Mouse (Mus musculus): Measurements from ENCODE around the gene Pla2r1. TPM values are rescaled to one million over a fixed set of nuclear protein-coding genes. Genes with fewer than 3 reads are reported as not detected.

Pla2r1 gene
- 2.0 and 2.3 TPM in 2 replicates for total RNA-seq (2021)
- long read RNA-seq, experiment 1 = 0 reads
- long read RNA-seq, experiment 2, full-length matches to known transcripts = 1 of 1 reads
- long read RNA-seq, experiment 2, partial matches to known transcripts = 0 of 1 reads
- long read RNA-seq, experiment 2, other reads (novel, unspliced or antisense) = 0 of 1 reads

DNA sequence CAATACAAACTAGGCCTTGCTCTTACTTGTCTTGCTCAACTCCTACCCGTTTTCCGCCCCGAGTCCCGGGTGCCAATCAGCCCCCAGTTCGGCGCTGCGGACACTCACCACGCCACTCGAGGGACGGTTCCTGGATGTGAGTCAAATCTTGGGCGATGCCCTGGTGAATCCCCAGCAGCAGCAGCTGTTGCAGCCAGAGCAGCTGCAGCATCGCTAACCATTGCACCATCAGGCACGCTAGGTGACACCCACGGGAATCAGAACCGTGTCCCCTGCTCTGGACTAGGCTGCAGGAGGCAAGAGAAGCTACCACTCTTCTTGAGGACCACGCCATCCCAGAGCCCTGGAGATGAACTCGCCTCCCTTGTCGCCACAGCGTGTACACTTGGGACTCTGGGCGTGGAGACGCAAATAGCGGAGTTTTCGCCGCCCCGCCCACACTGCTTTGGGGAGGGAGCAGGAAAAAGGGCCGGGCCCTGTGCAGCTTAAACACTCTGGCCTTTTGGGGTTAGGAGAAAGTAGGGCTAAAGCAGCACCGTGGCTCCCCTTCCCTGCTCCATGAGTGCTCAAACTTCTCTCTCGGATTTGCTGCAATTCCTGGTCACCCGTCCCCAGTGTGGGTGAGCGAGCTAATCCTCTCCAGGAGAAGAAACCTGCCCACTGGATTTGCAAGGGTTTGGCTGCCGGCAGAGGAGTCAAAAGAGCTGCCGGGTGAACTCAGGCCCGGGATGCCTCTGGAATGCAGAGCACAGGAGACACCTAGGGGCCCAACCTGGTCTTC, at the start of gene Pla2r1:
Pla2r1 (minus strand) TSS at position 407 of the 781 bp plus-strand sequence.
- DNase-seq = peak; percentile 76

DNA sequence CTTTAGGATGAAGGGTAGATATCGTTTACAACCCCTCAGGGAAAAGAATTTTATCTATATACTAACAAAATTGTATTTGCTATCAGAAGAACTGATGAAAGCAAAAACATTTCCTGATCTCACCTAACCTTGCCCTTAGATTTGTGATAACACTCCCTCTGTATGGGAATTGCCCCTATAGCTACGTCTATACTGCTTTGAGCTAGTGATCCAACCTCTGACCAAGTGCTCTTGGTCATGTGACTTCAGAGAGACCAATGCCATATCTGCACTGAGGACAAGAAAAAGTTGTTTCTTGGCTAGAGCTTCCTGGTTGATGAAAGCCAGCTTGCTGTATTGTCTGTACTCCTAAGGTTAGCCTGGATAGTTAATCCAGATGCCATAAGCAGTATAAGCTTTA, 48.2 kb upstream of the Pla2r1 start:
- DNase-seq = no peak

DNA sequence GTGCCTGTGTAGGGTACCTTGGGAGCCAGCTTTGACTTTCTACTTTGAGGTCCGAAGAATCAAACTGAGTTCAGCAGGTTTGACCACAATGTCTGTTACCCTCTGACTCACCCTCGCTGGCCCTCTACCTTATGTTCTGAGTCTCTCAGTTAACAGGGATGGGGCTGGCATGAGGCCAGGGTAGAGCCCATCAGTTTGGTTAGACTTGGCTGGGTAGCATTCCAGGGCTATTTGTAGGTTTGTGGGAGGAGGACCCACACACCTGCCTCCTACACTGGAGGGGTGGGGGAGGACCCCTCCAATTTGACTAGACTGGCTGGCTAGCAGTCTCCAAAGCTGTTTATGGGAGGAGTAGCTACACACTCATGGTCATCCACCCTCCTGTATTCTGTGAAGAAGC, 47.8 kb upstream of the Pla2r1 start:
- DNase-seq = no peak

GRCm38 (mm10) chr2:60583416-60583815, 30.3 kb upstream of the Pla2r1 start:
- no peak for DNase-seq

DNA sequence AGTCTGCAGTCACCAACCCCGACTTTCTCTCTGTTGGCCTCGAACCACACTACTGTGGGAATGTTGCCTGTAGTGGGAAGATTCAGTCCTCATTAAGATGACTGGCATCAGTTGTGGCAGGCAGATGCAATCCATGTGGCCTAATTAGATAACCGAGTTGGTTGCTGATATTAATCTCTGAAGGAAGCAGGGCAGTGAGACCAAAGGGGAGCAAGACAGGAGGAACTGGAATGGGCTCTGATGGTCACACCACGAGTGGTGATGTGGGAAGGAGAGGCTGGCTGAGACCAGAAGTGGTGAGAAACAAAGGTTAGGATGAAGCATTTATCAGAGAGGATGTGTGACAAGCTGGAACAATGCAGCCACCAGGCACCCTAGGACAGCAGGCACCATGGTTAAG, 1.5 kb upstream of the Pla2r1 start:
- no peak for DNase-seq

DNA sequence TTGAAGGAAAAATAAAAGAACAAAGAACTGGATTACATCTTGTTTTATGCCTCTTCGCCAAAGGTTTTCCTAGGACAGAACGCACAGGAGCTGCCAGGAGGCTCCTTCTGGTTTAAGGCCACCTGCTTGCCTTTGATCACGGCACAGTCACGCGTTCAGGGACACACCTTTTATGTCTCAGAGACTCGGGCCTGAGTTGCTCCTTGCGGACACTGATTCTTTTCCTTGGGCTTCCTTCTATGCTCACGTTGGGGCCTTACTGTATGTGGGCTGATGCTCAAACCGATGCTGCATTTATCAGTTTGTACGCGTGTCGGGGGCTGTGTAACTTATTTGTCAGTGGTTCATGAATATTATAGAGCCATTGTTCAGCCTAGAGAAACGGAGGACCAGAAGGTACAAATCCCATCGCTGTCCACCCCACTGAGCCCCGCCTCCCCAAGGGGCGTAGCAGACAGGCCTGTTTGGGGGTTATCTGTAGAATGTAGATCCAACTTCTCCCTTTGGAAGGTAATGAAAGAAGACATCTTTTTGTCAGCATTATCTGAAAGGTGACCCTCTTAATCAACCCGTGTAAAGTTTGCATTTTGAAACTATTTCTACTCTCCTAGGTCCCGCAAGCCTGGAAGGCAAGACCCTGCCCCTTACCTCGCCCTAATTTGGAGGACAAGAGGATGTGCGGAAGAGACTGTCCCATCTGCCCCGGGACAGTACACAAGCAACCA, 769 bp downstream of the Pla2r1 start:
- no peak for DNase-seq

GRCm38 (mm10) chr2:60551673-60552072, 1.4 kb downstream of the Pla2r1 start:
- no peak for DNase-seq

DNA sequence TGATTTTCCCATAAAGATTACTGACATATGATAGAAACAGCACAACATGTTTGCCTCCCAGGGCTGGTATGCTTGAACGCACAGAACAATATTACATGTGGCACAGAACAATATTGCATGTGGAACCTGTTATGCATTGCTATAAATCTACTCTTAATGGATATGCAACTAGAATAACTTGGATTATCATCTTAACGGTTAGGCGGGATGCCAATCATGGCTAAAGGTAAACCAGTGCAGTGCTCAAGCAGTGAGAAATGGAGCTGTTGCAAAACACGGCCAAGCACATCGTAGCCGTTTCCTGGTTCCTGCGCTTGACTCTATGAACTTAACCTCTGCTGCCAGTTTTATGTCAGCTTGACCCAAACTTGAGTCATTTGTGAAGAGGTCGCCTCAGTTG, 2.6 kb downstream of the Pla2r1 start:
- no peak for DNase-seq

- DNase-seq = no peak
Observed at GRCm38 (mm10) chr2:60549851-60550250, 3.3 kb downstream of the Pla2r1 start.

DNA sequence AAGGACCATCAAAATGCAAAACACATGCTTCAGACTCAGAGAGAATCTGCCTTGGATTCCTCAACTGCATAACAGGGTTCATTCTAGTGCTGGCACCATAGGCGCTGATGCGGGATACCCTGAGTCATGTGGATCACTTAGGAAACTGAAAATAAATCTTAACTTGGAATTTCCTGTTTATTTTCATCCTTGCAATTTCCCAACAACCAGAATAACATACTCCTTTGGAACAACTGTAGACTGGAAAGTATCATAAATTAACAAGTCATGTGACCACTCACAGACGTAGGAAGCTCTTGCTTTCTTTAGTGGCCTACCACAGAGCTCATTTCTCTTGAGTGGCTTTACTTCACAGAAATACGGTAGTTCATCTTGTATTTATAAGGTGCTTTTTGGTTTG, 7.0 kb downstream of the Pla2r1 start:
- DNase-seq = no peak

DNA sequence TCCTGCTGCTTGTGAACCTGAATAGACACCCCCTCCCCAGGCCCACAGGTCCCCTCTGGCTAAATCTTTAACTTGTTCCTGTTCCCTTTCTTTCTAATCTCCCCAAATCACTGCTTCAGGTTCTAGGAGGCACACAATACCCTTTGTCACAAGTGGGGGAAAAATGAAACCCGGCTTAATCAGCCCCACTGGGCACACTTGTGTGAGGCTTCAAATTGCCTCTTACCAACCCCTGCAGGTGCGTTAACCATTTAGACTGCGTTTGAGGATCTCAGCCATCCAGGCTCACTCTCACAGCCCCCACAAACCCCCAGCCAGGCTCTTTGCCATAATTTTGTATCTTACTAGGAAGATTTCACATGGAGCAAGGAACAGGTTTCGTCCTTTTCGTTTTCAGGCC, 9.1 kb downstream of the Pla2r1 start:
- DNase-seq = no peak

- DNase-seq = no peak
Observed at GRCm38 (mm10) chr2:60541745-60542144, 11.4 kb downstream of the Pla2r1 start.

DNA sequence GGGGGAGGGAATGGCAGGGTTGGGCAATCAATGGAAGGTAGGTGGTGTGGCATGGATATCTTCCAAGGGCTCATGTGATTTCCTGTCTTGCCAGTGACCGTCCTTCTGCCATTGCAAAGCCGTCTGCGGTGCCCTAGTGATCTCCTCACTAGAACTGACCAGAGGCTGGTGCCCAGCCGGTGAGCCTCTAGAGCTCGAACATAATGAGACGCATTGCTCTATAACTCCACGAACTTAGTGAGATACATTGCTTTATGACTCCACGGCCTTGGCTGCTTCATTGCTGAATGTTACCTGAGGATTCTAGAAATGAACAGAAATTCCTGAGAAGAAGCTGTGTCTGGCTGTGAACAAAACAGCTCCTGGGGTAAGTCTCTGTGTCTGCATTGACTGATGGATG, 12.8 kb downstream of the Pla2r1 start:
- DNase-seq = no peak

DNA sequence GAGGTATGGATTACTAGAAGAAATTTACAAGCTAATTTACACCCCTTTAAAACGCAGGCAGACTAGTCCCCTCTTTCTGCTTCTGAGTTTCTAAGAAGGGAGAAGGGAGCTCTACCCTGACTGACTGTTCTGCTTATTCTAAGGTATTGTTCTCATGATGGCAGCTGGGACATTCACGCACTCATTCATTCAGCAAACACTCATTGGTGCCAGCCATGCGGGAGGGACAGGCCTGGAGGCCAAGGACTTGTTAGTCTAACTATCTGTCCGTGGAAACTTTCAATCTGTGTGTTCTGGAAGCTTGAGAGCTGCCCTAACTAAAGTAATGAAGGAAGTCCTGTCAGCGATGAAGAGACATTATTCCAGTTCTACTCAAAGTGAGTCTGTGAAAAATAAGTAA, 14.4 kb downstream of the Pla2r1 start:
- no peak for DNase-seq

DNA sequence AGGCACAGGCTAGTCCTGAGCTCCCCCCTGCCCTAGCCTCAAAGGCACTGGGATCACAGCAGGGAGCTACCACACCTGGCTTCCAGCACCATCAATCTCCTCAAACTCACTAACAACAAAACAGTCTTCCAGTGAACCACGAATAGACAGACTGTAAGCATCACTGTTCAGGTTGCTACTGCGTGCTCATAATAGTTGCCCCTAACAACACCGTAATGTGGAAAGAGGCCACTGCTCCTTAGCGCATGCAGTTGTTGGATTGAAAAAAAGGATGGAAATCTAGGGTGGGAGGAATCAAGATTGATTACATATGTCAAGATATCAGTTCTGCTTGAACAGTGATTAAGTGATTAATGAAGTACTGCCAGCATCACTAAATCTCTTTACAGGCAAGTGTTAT, 14.8 kb downstream of the Pla2r1 start:
- DNase-seq = no peak

GRCm38 (mm10) chr2:60534755-60535154, 18.4 kb downstream of the Pla2r1 start:
- DNase-seq = no peak

DNA sequence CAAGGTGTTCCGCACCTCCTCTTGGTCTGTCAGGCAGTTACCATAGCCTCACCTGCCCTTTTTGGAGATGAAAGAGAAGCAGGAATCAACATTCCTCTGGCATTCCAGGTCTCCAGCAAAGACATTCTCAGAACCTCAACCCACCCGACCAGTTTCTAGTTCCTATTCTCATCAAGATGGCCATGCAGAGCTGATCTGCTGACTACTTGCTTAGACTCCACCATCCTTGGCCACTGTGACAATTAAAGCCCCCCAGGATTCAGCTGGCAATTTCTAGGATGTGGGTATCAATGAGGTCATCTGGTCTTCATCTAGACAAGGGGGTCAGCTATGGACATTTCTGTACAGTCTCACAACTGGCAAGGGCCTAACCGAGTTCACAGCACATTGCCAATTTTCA, 20.1 kb downstream of the Pla2r1 start:
- DNase-seq = no peak

GRCm38 (mm10) chr2:60532495-60532894, 20.6 kb downstream of the Pla2r1 start:
- DNase-seq = no peak

GRCm38 (mm10) chr2:60515817-60516216, 37.3 kb downstream of the Pla2r1 start:
- DNase-seq = no peak

DNA sequence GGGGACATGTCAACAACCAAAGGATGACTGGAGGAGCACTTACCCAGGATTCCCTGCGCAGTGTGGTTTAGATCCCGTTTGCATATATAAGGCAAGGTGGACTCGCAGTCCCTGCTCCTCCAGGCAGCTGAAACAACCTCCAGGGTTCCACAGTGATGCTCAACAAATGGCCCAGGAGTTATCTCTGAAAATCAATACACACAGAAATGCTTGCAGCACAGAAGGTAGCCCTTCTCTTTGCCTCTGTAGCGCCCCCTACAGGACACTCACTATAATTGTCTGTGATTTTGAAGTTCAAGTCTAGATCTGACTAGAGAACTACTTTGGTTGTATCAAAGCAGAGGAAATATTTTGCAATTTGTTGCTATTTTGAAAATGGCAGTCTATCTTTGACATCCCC, 38.2 kb downstream of the Pla2r1 start:
- DNase-seq = no peak

- no peak for DNase-seq
Observed at GRCm38 (mm10) chr2:60510718-60511117, 42.4 kb downstream of the Pla2r1 start.

DNA sequence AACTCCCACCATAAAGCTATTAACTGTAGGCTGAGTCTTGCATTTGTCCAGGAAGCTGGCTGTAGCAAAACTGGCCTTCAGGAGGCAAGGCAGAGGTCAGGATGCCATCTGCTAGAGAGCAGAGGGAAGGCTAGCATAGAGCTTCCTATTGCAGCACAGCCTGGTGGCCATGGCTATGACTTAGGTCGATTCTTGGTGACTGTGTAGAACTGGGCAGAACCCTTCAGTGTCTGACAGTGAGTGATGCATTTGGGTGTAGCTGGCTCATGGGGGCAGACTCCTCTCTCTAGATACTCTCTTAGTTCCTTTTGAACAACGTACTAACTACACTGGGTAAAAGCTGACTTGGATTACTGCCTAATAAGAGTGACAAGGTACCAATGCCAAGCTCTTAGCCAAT, 48.0 kb downstream of the Pla2r1 start:
- no peak for DNase-seq

DNA sequence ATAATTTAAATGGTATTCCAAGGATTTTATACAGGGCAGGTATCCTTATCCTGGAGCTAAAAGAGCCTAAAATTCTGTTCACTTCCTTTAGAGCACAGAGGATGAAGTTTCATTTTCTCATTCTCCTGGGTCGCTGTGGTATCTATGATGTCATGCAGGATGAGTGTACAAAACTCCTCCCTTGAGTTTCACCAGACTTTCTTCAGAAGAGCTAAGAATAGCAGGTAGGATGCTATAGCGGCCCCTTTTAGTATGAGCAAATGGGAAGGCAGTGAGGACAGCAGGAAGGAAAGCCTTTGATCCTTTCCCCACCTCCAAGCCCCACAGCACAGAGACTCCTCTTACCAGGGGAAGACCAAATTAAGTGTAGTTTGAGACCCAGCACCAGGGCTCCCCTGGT, 48.4 kb downstream of the Pla2r1 start:
- no peak for DNase-seq

- peak; percentile 62 for DNase-seq
Observed at GRCm38 (mm10) chr2:60503991-60504390, 49.1 kb downstream of the Pla2r1 start.

Data from adrenal gland, postnatal 14 days (tissue).